Mouse (Mus musculus): Measurements from ENCODE around the gene Actr8. TPM values are rescaled to one million over a fixed set of nuclear protein-coding genes. Genes with fewer than 3 reads are reported as not detected.

Gene Actr8
- polyA plus RNA-seq, 1 experiment from 2014 or later = 62.5 TPM

DNA sequence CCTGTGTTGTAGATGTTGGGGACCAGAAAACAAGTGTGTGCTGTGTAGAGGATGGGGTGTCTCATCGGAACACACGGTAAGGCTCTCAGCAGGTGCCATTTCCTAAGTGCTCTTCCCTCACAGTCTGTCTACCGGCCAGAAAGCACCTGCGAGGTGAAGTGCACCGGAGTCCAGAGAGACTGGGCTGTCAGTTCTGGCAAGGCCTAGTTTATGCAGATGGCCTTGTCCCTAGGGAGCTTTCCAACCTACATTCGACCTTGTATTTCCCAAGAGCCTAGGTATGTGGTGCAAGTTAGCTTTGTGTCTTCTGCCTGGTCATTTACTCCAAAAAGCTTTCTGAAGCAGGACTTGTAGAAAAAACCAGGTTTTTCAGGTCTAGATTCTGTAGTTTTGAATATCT lies 9.1 kb downstream of the Actr8 start:
- ATAC-seq (ENCODE audit: low FRiP score, low TSS enrichment) = no peak
- Histone ChIP-seq H3K9ac (ENCODE audit: low read depth, low read length) (no peak overlapping the region), H3K27me3 (ENCODE audit: control insufficient read depth, insufficient read depth, low read length) (no peaks in the 10 kb centered on the region), H3K4me1 (ENCODE audit: control insufficient read depth, insufficient read depth, low read length) (no peaks in the 10 kb centered on the region), H3K4me2 (replicated peaks; ENCODE audit: low read depth, low read length) (no peak overlapping the region), H3K9me3 (ENCODE audit: control insufficient read depth, low read length) (no peaks in the 10 kb centered on the region), H3K36me3 (ENCODE audit: control insufficient read depth, insufficient read depth, low read length) (peaks cover 98% of the 10 kb centered on the region), H3K4me3 (ENCODE audit: low read length) (no peak overlapping the region), H3K27ac (ENCODE audit: low read depth, low read length) (no peak overlapping the region)
- WGBS = 91% methylated on average over 6 of the region's 6 CpGs

DNA sequence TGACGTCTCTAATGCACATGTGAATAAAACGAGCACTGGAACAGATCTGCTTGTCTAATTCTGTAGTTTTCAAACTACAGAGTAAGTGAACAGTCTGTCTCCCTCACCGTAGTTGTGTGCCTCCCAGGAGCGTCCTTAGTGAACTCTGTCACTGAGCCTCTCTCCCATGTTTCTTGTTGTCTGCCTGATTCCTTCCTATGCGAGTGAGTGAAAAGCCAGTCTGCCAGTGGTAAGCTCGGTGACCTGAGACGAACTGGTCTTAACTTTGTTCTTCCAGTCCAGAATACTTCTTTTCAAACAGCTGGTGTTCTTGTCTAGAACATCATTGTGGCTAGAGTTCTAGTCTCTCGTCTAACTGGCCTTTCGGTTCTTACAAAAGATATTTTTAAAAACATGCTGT lies 9.6 kb downstream of the Actr8 start:
- no peak for ATAC-seq (ENCODE audit: low FRiP score, low TSS enrichment)
- H3K36me3 ChIP-seq (ENCODE audit: control insufficient read depth, insufficient read depth, low read length) = peaks cover 98% of the 10 kb centered on the region
- 93% methylated on average over 9 of the region's 9 CpGs for WGBS
- H3K27ac ChIP-seq (ENCODE audit: low read depth, low read length) = no peak overlapping the region
- no peak overlapping the region for H3K9ac ChIP-seq (ENCODE audit: low read depth, low read length)
- H3K4me2 ChIP-seq (replicated peaks; ENCODE audit: low read depth, low read length) = no peak overlapping the region
- H3K9me3 ChIP-seq (ENCODE audit: control insufficient read depth, low read length) = no peaks in the 10 kb centered on the region
- H3K27me3 ChIP-seq (ENCODE audit: control insufficient read depth, insufficient read depth, low read length) = no peaks in the 10 kb centered on the region
- no peak overlapping the region for H3K4me3 ChIP-seq (ENCODE audit: low read length)
- no peaks in the 10 kb centered on the region for H3K4me1 ChIP-seq (ENCODE audit: control insufficient read depth, insufficient read depth, low read length)

DNA sequence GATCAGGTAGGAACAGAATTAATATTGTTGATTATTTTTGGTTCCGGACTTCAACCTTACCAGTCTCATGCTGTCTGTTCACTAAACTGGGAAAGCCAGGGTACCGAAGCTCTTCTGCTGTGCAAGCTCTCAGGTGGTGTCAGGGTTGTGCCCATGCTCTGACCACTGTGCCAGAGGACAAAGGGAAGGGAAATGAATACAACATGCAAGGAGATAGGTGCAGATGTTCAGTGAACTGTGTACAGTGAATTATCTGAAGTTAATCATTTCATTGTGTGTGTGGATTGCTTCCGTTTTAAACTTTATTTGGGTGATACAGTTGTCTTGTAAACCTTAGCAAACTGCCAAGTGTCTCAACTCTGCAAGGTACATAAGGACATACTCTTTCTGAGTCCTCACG lies 10.2 kb downstream of the Actr8 start:
- no peaks in the 10 kb centered on the region for H3K4me1 ChIP-seq (ENCODE audit: control insufficient read depth, insufficient read depth, low read length)

DNA sequence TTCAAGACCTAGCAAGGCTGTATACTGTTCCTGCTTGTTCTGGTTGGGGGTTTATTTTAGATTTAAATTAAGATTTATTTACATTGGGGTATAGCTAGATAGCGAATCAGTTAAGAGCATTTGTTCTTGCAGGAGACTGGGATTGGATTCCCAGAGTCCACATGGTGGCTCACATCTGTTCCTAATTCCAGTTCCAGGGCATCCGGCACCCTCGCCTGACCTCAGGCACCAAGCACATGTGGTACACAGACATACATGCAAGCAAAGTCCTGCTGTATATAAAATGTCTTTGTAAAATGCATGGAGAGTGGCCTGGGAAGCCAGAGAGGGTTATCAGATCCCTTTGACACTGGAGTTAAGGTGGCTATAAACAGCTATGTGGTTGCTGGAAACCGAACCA lies 16.8 kb downstream of the Actr8 start:
- no peak overlapping the region for H3K4me2 ChIP-seq (replicated peaks; ENCODE audit: low read depth, low read length)
- no peak overlapping the region for H3K4me3 ChIP-seq (ENCODE audit: low read length)
- H3K36me3 ChIP-seq (ENCODE audit: control insufficient read depth, insufficient read depth, low read length) = peaks cover 71% of the 10 kb centered on the region
- no peaks in the 10 kb centered on the region for H3K9me3 ChIP-seq (ENCODE audit: control insufficient read depth, low read length)
- no peak for ATAC-seq (ENCODE audit: low FRiP score, low TSS enrichment)
- H3K27ac ChIP-seq (ENCODE audit: low read depth, low read length) = no peak overlapping the region
- no peaks in the 10 kb centered on the region for H3K27me3 ChIP-seq (ENCODE audit: control insufficient read depth, insufficient read depth, low read length)
- no peak overlapping the region for H3K9ac ChIP-seq (ENCODE audit: low read depth, low read length)
- 92% methylated on average over 4 of the region's 4 CpGs for WGBS
- no peaks in the 10 kb centered on the region for H3K4me1 ChIP-seq (ENCODE audit: control insufficient read depth, insufficient read depth, low read length)

More for the DNA sequence above, 10.2 kb downstream of the Actr8 start:
- Histone ChIP-seq H3K27me3 (ENCODE audit: control insufficient read depth, insufficient read depth, low read length) (no peaks in the 10 kb centered on the region), H3K9ac (ENCODE audit: low read depth, low read length) (no peak overlapping the region), H3K36me3 (ENCODE audit: control insufficient read depth, insufficient read depth, low read length) (peaks cover 98% of the 10 kb centered on the region), H3K9me3 (ENCODE audit: control insufficient read depth, low read length) (no peaks in the 10 kb centered on the region), H3K27ac (ENCODE audit: low read depth, low read length) (no peak overlapping the region), H3K4me2 (replicated peaks; ENCODE audit: low read depth, low read length) (no peak overlapping the region), H3K4me3 (ENCODE audit: low read length) (no peak overlapping the region)
- 93% methylated on average over 4 of the region's 4 CpGs for WGBS
- ATAC-seq (ENCODE audit: low FRiP score, low TSS enrichment) = no peak

DNA sequence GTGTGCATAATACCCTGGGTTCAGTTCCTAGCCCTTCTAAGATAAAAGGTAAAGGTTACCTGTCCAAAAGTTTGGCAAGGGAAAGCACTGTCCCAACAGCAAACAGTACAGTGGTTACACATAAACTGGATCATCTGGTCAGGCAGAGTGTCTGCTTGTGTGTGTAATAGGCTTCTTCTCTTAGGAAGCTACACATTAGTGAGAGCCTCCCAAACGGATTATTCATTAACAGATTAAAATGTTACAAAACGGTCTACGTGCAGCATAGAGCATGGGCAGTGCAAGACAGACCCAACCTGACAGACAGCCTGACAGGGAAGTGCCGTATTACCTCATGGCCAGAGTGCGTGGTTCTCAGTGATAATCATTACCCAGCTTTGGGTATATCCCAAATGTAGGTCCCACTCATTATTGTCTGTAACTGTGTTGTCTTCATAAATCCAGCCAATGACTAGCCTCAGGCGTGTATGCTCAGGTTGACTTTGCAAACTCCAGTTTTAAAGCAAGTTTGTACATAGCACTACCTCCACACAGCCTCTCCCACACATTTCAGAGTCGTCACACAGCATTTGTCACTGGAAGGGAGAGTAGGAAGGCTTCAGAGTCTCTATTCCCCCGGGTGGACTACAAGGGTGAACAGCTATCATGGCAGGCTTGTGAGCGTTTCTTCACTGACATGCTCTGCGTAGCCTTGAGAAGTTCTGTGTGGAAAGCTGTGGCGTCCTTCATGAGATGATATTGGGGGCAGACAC lies 18.0 kb downstream of the Actr8 start:
- H3K36me3 ChIP-seq (ENCODE audit: control insufficient read depth, insufficient read depth, low read length) = peaks cover 60% of the 10 kb centered on the region
- H3K27ac ChIP-seq (ENCODE audit: low read depth, low read length) = peak overlapping the region; percentile 37; the same call in 1 of the 2 replicates
- ATAC-seq (ENCODE audit: low FRiP score, low TSS enrichment) = peak; percentile 76
- 83% methylated on average over 11 of the region's 11 CpGs for WGBS
- no peaks in the 10 kb centered on the region for H3K4me1 ChIP-seq (ENCODE audit: control insufficient read depth, insufficient read depth, low read length)
- no peaks in the 10 kb centered on the region for H3K27me3 ChIP-seq (ENCODE audit: control insufficient read depth, insufficient read depth, low read length)
- no peak overlapping the region for H3K4me2 ChIP-seq (replicated peaks; ENCODE audit: low read depth, low read length)
- H3K9ac ChIP-seq (ENCODE audit: low read depth, low read length) = no peak overlapping the region
- no peak overlapping the region for H3K4me3 ChIP-seq (ENCODE audit: low read length)
- no peaks in the 10 kb centered on the region for H3K9me3 ChIP-seq (ENCODE audit: control insufficient read depth, low read length)

DNA sequence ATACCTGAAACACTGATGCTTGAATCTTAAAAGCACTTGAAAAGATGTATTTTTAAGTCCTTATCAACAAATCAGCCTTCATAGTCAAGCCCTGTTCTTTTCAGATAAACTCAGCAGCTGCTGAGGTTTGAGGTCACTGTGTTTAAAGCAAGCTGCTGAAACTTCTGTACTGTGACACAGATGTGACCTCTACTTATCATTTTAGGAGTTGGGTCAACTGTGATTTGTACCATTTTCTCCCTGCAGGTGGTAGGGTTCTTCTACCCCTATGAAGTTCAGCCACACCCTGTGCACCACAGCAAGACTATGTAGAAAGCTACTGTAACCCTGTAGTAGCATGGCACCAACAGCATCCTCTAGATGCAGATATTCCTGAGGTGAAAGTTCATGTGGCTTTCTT lies 19.2 kb downstream of the Actr8 start:
- Histone ChIP-seq H3K27ac (ENCODE audit: low read depth, low read length) (no peak overlapping the region), H3K9me3 (ENCODE audit: control insufficient read depth, low read length) (no peaks in the 10 kb centered on the region), H3K4me3 (ENCODE audit: low read length) (no peak overlapping the region), H3K4me1 (ENCODE audit: control insufficient read depth, insufficient read depth, low read length) (no peaks in the 10 kb centered on the region), H3K36me3 (ENCODE audit: control insufficient read depth, insufficient read depth, low read length) (peaks cover 48% of the 10 kb centered on the region), H3K4me2 (replicated peaks; ENCODE audit: low read depth, low read length) (no peak overlapping the region), H3K9ac (ENCODE audit: low read depth, low read length) (no peak overlapping the region), H3K27me3 (ENCODE audit: control insufficient read depth, insufficient read depth, low read length) (no peaks in the 10 kb centered on the region)
- ATAC-seq (ENCODE audit: low FRiP score, low TSS enrichment) = no peak

DNA sequence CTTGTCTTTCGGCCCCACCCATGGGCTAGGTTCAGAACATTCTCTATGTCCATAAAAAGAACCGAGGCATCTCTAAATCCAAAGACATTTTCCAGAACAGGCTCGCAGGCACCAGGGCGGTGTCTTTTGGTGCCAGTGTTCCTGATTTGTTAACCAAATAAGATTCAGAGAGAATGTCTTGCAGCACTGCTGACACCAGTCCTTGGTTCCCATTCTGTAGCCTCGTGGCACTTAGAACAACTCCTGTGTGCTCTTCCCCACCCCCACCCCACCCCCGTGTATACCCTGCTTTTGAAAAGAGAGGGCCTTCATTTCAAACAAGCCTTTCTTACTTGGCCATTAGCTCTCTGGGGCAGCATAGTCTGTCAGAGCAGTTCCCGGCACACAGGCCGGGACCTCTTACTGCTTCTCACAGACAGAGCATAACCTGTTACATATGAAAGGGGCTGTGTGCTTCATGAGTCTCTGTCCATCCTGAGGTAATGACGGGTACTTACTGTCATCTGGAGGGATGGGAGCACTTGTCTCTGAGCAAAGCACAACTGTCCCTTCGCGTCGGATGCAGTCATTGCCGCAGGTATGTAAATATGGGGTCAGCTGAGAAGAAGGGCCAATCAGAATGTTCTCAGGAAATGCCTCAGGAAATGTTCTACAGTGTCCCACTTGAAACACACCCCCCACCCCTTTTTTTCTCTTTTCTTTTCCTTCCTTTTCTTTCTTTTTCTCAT lies 20.8 kb downstream of the Actr8 start:
- Histone ChIP-seq H3K4me1 (ENCODE audit: control insufficient read depth, insufficient read depth, low read length) (no peaks in the 10 kb centered on the region), H3K36me3 (ENCODE audit: control insufficient read depth, insufficient read depth, low read length) (peaks cover 32% of the 10 kb centered on the region), H3K27me3 (ENCODE audit: control insufficient read depth, insufficient read depth, low read length) (no peaks in the 10 kb centered on the region), H3K9ac (ENCODE audit: low read depth, low read length) (no peak overlapping the region), H3K4me3 (ENCODE audit: low read length) (no peak overlapping the region), H3K4me2 (replicated peaks; ENCODE audit: low read depth, low read length) (no peak overlapping the region), H3K9me3 (ENCODE audit: control insufficient read depth, low read length) (no peaks in the 10 kb centered on the region), H3K27ac (ENCODE audit: low read depth, low read length) (no peak overlapping the region)
- no peak for ATAC-seq (ENCODE audit: low FRiP score, low TSS enrichment)
- WGBS = 84% methylated on average over 13 of the region's 13 CpGs

DNA sequence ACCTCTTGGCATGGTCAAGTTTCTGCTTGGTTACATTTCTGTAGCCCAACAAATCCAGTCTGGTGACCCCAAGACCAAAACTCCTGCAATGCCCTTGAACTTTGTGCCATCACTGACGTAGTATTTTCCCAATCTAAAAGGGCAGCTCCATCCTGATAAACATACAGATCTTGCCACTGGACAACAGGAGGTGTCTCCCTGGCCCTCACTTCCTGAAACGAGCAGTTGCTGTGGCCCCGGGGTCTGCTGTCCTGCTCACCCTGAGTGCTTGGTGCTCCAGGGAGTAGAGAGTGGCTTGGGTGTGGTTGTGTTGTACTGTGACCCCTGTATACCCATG lies 21.3 kb downstream of the Actr8 start:
- no peak overlapping the region for H3K4me3 ChIP-seq (ENCODE audit: low read length)
- no peak overlapping the region for H3K27ac ChIP-seq (ENCODE audit: low read depth, low read length)
- H3K36me3 ChIP-seq (ENCODE audit: control insufficient read depth, insufficient read depth, low read length) = peaks cover 27% of the 10 kb centered on the region
- no peak overlapping the region for H3K4me2 ChIP-seq (replicated peaks; ENCODE audit: low read depth, low read length)
- ATAC-seq (ENCODE audit: low FRiP score, low TSS enrichment) = no peak
- H3K9me3 ChIP-seq (ENCODE audit: control insufficient read depth, low read length) = no peaks in the 10 kb centered on the region
- H3K9ac ChIP-seq (ENCODE audit: low read depth, low read length) = no peak overlapping the region
- no peaks in the 10 kb centered on the region for H3K4me1 ChIP-seq (ENCODE audit: control insufficient read depth, insufficient read depth, low read length)
- WGBS = 93% methylated on average over 3 of the region's 3 CpGs
- no peaks in the 10 kb centered on the region for H3K27me3 ChIP-seq (ENCODE audit: control insufficient read depth, insufficient read depth, low read length)
